8 mouse cellular contexts compared by ENCODE assay signal in the genomic region with DNA sequence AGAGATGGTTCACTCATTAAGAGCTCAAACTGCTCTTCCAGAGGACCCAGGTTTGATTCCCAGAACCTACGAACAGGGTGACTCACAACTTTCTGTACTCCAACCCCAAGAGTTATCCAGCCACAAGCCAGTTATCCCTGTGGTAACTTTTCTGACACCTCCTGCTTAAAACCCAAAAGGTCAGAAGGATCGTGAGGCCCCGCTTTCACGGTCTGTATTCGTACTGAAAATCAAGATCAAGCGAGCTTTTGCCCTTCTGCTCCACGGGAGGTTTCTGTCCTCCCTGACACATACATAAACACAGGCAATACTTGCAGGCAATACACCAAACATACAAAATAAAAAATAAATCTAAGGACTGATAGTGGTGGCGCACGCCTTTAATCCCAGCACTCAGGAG. TPM values are rescaled to one million over a fixed set of nuclear protein-coding genes. Genes with fewer than 3 reads are reported as not detected.
A peak's percentile ranks its signal among the peaks of the same experiment; 100 is the strongest.
DNase-seq lines count a peak whose midpoint lies in the region; ATAC-seq and TF ChIP-seq lines count a peak whose summit lies in the region.

No protein-coding gene starts in this region.

- H3K36me3 ChIP-seq in E14TG2a.4 (ENCODE audit: insufficient read depth, low read length) = no peaks in the 10 kb centered on the region
- no peaks in the 10 kb centered on the region; the same call in 1 of the 2 replicates for H3K36me3 ChIP-seq in forebrain, embryonic 16.5 days (ENCODE audit: control insufficient read depth, insufficient read depth)
- 0 out of 2 replicates have a peak, but pooled peaks cover under 1% of the 10 kb centered on the region for H3K36me3 ChIP-seq in liver, embryonic 15.5 days (replicated peaks)
- peaks cover 2% of the 10 kb centered on the region; the same call in 1 of the 2 replicates for H3K36me3 ChIP-seq in neural tube, embryonic 12.5 days

- no peak overlapping the region for H3K4me2 ChIP-seq in forebrain, embryonic 16.5 days (ENCODE audit: low read length)
- H3K4me2 ChIP-seq in liver, embryonic 15.5 days = no peak overlapping the region
- H3K4me2 ChIP-seq in neural tube, embryonic 12.5 days (replicated peaks) = no peak overlapping the region

- WGBS in forebrain, embryonic 16.5 days = 55% methylated on average over 9 of the region's 9 CpGs
- WGBS in large intestine, adult 2 months = 62% methylated on average over 9 of the region's 9 CpGs
- WGBS in liver, embryonic 15.5 days (ENCODE audit: insufficient replicate concordance) = 47% methylated on average over 9 of the region's 9 CpGs
- WGBS in neural tube, embryonic 12.5 days = 65% methylated on average over 9 of the region's 9 CpGs

- peak; percentile 98 for DNase-seq in cerebellum, adult 11-12 months
- DNase-seq in heart, postnatal 25 days (ENCODE audit: low spot score) = peak; percentile 99
- peak; percentile 98 for DNase-seq in large intestine, adult 2 months (ENCODE audit: low read depth, low spot score)
- DNase-seq in telencephalon, adult 2 months (ENCODE audit: low read depth, low spot score) = peak; percentile 63

- intact Hi-C loops in heart, postnatal 25 days (cut with DNase I) = no loop called here

- TF ChIP-seq CTCF in E14TG2a.4 (conservative IDR thresholded peaks at IDR 0.05; ENCODE audit: low read length) = peak; percentile 13; the same call in 1 of the 2 replicates

- no peak overlapping the region for H3K27ac ChIP-seq in forebrain, embryonic 16.5 days (ENCODE audit: low read length)
- H3K27ac ChIP-seq in liver, embryonic 15.5 days (replicated peaks) = no peak overlapping the region
- no peak overlapping the region for H3K27ac ChIP-seq in neural tube, embryonic 12.5 days

- H3K4me1 ChIP-seq in E14TG2a.4 (replicated peaks; ENCODE audit: low read depth, low read length) = peaks cover 16% of the 10 kb centered on the region
- H3K4me1 ChIP-seq in forebrain, embryonic 16.5 days (replicated peaks; ENCODE audit: control insufficient read depth, insufficient read depth, low read length) = no peaks in the 10 kb centered on the region
- H3K4me1 ChIP-seq in liver, embryonic 15.5 days (replicated peaks) = no peaks in the 10 kb centered on the region
- no peaks in the 10 kb centered on the region for H3K4me1 ChIP-seq in neural tube, embryonic 12.5 days

- peak; percentile 88 for ATAC-seq in forebrain, embryonic 16.5 days
- ATAC-seq in liver, embryonic 15.5 days (ENCODE audit: insufficient read depth) = peak; percentile 100
- ATAC-seq in neural tube, embryonic 12.5 days (ENCODE audit: low FRiP score, low read depth) = peak; percentile 88

- no peaks in the 10 kb centered on the region for H3K9me3 ChIP-seq in E14TG2a.4 (ENCODE audit: low read length)
- H3K9me3 ChIP-seq in forebrain, embryonic 16.5 days (ENCODE audit: control insufficient read depth, low read length) = no peaks in the 10 kb centered on the region
- 0 out of 2 replicates have a peak, but pooled peaks cover 3% of the 10 kb centered on the region for H3K9me3 ChIP-seq in liver, embryonic 15.5 days (replicated peaks)
- H3K9me3 ChIP-seq in neural tube, embryonic 12.5 days = no peaks in the 10 kb centered on the region

- no peak overlapping the region for H3K9ac ChIP-seq in forebrain, embryonic 16.5 days (replicated peaks; ENCODE audit: low read depth, low read length)
- no peak overlapping the region for H3K9ac ChIP-seq in liver, embryonic 15.5 days
- H3K9ac ChIP-seq in neural tube, embryonic 12.5 days = no peak overlapping the region

- H3K4me3 ChIP-seq in E14TG2a.4 (replicated peaks; ENCODE audit: low read length) = 0 out of 2 replicates have a peak overlapping the region, but pooled peaks have one; percentile 4
- H3K4me3 ChIP-seq in forebrain, embryonic 16.5 days (replicated peaks; ENCODE audit: low read length) = no peak overlapping the region
- H3K4me3 ChIP-seq in liver, embryonic 15.5 days (replicated peaks) = no peak overlapping the region
- H3K4me3 ChIP-seq in neural tube, embryonic 12.5 days = no peak overlapping the region

- H3K27me3 ChIP-seq in E14TG2a.4 (ENCODE audit: insufficient read depth, low read length) = no peaks in the 10 kb centered on the region; the same call in 1 of the 2 replicates
- H3K27me3 ChIP-seq in forebrain, embryonic 16.5 days (replicated peaks; ENCODE audit: control insufficient read depth, insufficient read depth, low read length) = no peaks in the 10 kb centered on the region
- no peaks in the 10 kb centered on the region for H3K27me3 ChIP-seq in liver, embryonic 15.5 days
- no peaks in the 10 kb centered on the region for H3K27me3 ChIP-seq in neural tube, embryonic 12.5 days (replicated peaks)

RNA-seq across cellular contexts. Expression of a gene that starts 21.6 kb away (rescaled TPM):
- polyA plus RNA-seq in forebrain, embryonic 16.5 days (2015; fragmentation: Nextera tagmentation; extraction: Ambion mirVana) = 34.1 and 39.0 TPM in 2 replicates
- total RNA-seq in heart, postnatal 25 days (2021) = under 1 TPM; 0.34 to 0.36 TPM
- polyA plus RNA-seq in large intestine, adult 2 months (2012; rRNA removed) = 0.10 TPM in 2 replicates
- 16.3 and 18.5 TPM in 2 replicates for polyA plus RNA-seq in liver, embryonic 15.5 days (2015; fragmentation: Nextera tagmentation; extraction: Ambion mirVana)
- 94.0 and 95.9 TPM in 2 replicates for polyA plus RNA-seq in neural tube, embryonic 12.5 days (2016; fragmentation: Nextera tagmentation; extraction: Ambion mirVana)

RNA-seq across cellular contexts. Expression of a gene that starts 27.5 kb away (rescaled TPM):
- polyA plus RNA-seq in forebrain, embryonic 16.5 days (2015; fragmentation: Nextera tagmentation; extraction: Ambion mirVana) = 154 and 163 TPM in 2 replicates
- total RNA-seq in heart, postnatal 25 days (2021) = 10 to 100 TPM; 24.8 to 34.4 TPM
- 35.8 and 36.5 TPM in 2 replicates for polyA plus RNA-seq in large intestine, adult 2 months (2012; rRNA removed)
- 41.2 and 42.3 TPM in 2 replicates for polyA plus RNA-seq in liver, embryonic 15.5 days (2015; fragmentation: Nextera tagmentation; extraction: Ambion mirVana)
- polyA plus RNA-seq in neural tube, embryonic 12.5 days (2016; fragmentation: Nextera tagmentation; extraction: Ambion mirVana) = 152 and 166 TPM in 2 replicates

Comparison
In these comparisons a context has a peak if more than half of its experiments do, and no peak if none do; other contexts are left out.
1. RNA of a gene that starts 21.6 kb away (polyA plus RNA-seq): 94.0 to 95.9 TPM in neural tube, embryonic 12.5 days, 34.1 to 39.0 TPM in forebrain, embryonic 16.5 days and 16.3 to 18.5 TPM in liver, embryonic 15.5 days; 0.10 TPM in large intestine, adult 2 months; every median in the first group is over 10 times any median in the second.
2. Peak in every context shown above with its lines, with median percentiles within 50 percentile points of each other: DNase-seq and ATAC-seq.